Mouse (Mus musculus): ENCODE measurements around the gene B4galnt1. TPM values are rescaled to one million over a fixed set of nuclear protein-coding genes. Genes with fewer than 3 reads are reported as not detected.
"Not testable (repeated sequence)": the region's sequence is repeated elsewhere in the genome, so short reads cannot be mapped to it uniquely, and the experiment has no call there.

The B4galnt1 gene
- total and polyA plus RNA-seq, 2 experiments from 2014 or later: 88.6 to 134 TPM

- H3K4me2 ChIP-seq (ENCODE audit: low read depth, low read length, poor library complexity, severe bottlenecking): no peak overlapping the region
- no peaks in the 10 kb centered on the region for H3K4me1 ChIP-seq (ENCODE audit: insufficient read depth, low read length)
- H3K27ac ChIP-seq (ENCODE audit: low read depth, low read length): no peak overlapping the region
- DNase-seq (ENCODE audit: low spot score): no peak
- H3K36me3 ChIP-seq (ENCODE audit: insufficient read depth, low read length): no peaks in the 10 kb centered on the region
- no peaks in the 10 kb centered on the region for H3K9me3 ChIP-seq (ENCODE audit: low read length)
- 81% methylated on average over 5 of the region's 5 CpGs for WGBS
- H3K9ac ChIP-seq (replicated peaks; ENCODE audit: low read length, poor library complexity, severe bottlenecking): no peak overlapping the region
- H3K4me3 ChIP-seq (ENCODE audit: low read depth, low read length): no peak overlapping the region
- no peak for TF ChIP-seq CTCF (IDR thresholded peaks at IDR 0.05)
- H3K27me3 ChIP-seq (ENCODE audit: insufficient read depth, low read length): no peaks in the 10 kb centered on the region
- ATAC-seq (ENCODE audit: low FRiP score): no peak
These were observed 19.7 kb upstream of the B4galnt1 start for GRCm38 (mm10) chr10:127145303-127145702.

- H3K9ac ChIP-seq (replicated peaks; ENCODE audit: low read length, poor library complexity, severe bottlenecking): no peak overlapping the region
- H3K36me3 ChIP-seq (ENCODE audit: insufficient read depth, low read length): no peaks in the 10 kb centered on the region
- H3K27me3 ChIP-seq (ENCODE audit: insufficient read depth, low read length): no peaks in the 10 kb centered on the region
- no peak overlapping the region for H3K4me2 ChIP-seq (ENCODE audit: low read depth, low read length, poor library complexity, severe bottlenecking)
- H3K4me1 ChIP-seq (ENCODE audit: insufficient read depth, low read length): no peaks in the 10 kb centered on the region
- no peaks in the 10 kb centered on the region for H3K9me3 ChIP-seq (ENCODE audit: low read length)
- no peak for DNase-seq (ENCODE audit: low spot score)
- no peak for ATAC-seq (ENCODE audit: low FRiP score)
- no peak for TF ChIP-seq CTCF (IDR thresholded peaks at IDR 0.05)
- H3K27ac ChIP-seq (ENCODE audit: low read depth, low read length): no peak overlapping the region
- WGBS: 83% methylated on average over 6 of the region's 6 CpGs
- no peak overlapping the region for H3K4me3 ChIP-seq (ENCODE audit: low read depth, low read length)
These were observed 17.9 kb upstream of the B4galnt1 start for GRCm38 (mm10) chr10:127147135-127147534.

GRCm38 (mm10) chr10:127150471-127150872, 14.6 kb upstream of the B4galnt1 start:
- 86% methylated on average over 4 of the region's 4 CpGs for WGBS
- H3K4me3 ChIP-seq (ENCODE audit: low read depth, low read length): no peak overlapping the region
- TF ChIP-seq CTCF (IDR thresholded peaks at IDR 0.05): no peak
- ATAC-seq (ENCODE audit: low FRiP score) (no peak), DNase-seq (ENCODE audit: low spot score) (no peak)
- no peak overlapping the region for H3K27ac ChIP-seq (ENCODE audit: low read depth, low read length)
- no peaks in the 10 kb centered on the region for H3K4me1 ChIP-seq (ENCODE audit: insufficient read depth, low read length)
- no peak overlapping the region for H3K4me2 ChIP-seq (ENCODE audit: low read depth, low read length, poor library complexity, severe bottlenecking)
- no peaks in the 10 kb centered on the region for H3K9me3 ChIP-seq (ENCODE audit: low read length)
- H3K36me3 ChIP-seq (ENCODE audit: insufficient read depth, low read length): no peaks in the 10 kb centered on the region
- no peak overlapping the region for H3K9ac ChIP-seq (replicated peaks; ENCODE audit: low read length, poor library complexity, severe bottlenecking)
- no peaks in the 10 kb centered on the region for H3K27me3 ChIP-seq (ENCODE audit: insufficient read depth, low read length)

- not testable (repeated sequence) for H3K4me1 ChIP-seq (ENCODE audit: insufficient read depth, low read length)
These were observed 13.8 kb upstream of the B4galnt1 start for GRCm38 (mm10) chr10:127151233-127151632.

GRCm38 (mm10) chr10:127152556-127152955, 12.5 kb upstream of the B4galnt1 start:
- DNase-seq (ENCODE audit: low spot score); H3K4me1 ChIP-seq (ENCODE audit: insufficient read depth, low read length); H3K9me3 ChIP-seq (ENCODE audit: low read length); H3K36me3 ChIP-seq (ENCODE audit: insufficient read depth, low read length); H3K4me3 ChIP-seq (ENCODE audit: low read depth, low read length); ATAC-seq (ENCODE audit: low FRiP score); H3K9ac ChIP-seq (replicated peaks; ENCODE audit: low read length, poor library complexity, severe bottlenecking); H3K27me3 ChIP-seq (ENCODE audit: insufficient read depth, low read length); H3K27ac ChIP-seq (ENCODE audit: low read depth, low read length); H3K4me2 ChIP-seq (ENCODE audit: low read depth, low read length, poor library complexity, severe bottlenecking): not testable (repeated sequence)
- 90% methylated on average over 10 of the region's 10 CpGs for WGBS

More at GRCm38 (mm10) chr10:127151233-127151632, 13.8 kb upstream of the B4galnt1 start:
- not testable (repeated sequence) for H3K27ac ChIP-seq (ENCODE audit: low read depth, low read length); DNase-seq (ENCODE audit: low spot score); H3K4me2 ChIP-seq (ENCODE audit: low read depth, low read length, poor library complexity, severe bottlenecking); ATAC-seq (ENCODE audit: low FRiP score); H3K4me3 ChIP-seq (ENCODE audit: low read depth, low read length); H3K9ac ChIP-seq (replicated peaks; ENCODE audit: low read length, poor library complexity, severe bottlenecking); H3K27me3 ChIP-seq (ENCODE audit: insufficient read depth, low read length); H3K36me3 ChIP-seq (ENCODE audit: insufficient read depth, low read length); H3K9me3 ChIP-seq (ENCODE audit: low read length)
- 96% methylated on average over 3 of the region's 3 CpGs for WGBS

- Histone ChIP-seq H3K4me3 (ENCODE audit: low read depth, low read length) (no peak overlapping the region), H3K4me2 (ENCODE audit: low read depth, low read length, poor library complexity, severe bottlenecking) (no peak overlapping the region), H3K36me3 (ENCODE audit: insufficient read depth, low read length) (no peaks in the 10 kb centered on the region), H3K9me3 (ENCODE audit: low read length) (no peaks in the 10 kb centered on the region), H3K27ac (ENCODE audit: low read depth, low read length) (no peak overlapping the region), H3K27me3 (ENCODE audit: insufficient read depth, low read length) (no peaks in the 10 kb centered on the region), H3K4me1 (ENCODE audit: insufficient read depth, low read length) (no peaks in the 10 kb centered on the region), H3K9ac (replicated peaks; ENCODE audit: low read length, poor library complexity, severe bottlenecking) (no peak overlapping the region)
- no peak for TF ChIP-seq CTCF (IDR thresholded peaks at IDR 0.05)
- ATAC-seq (ENCODE audit: low FRiP score): no peak
- whole genome bisulfite sequencing: 90% methylated on average over 7 of the region's 7 CpGs
- no peak for DNase-seq (ENCODE audit: low spot score)
These were observed 11.7 kb upstream of the B4galnt1 start for GRCm38 (mm10) chr10:127153323-127153722.
